Mouse (Mus musculus) heart, postnatal 25 days (tissue): ENCODE measurements around the gene Hsd17b7. TPM values are rescaled to one million over a fixed set of nuclear protein-coding genes. Genes with fewer than 3 reads are reported as not detected.

ENCODE experiments used
- DNase-seq: peaks from one replicate; pipeline ENCODE4 v3.0.0; 2022; ENCODE audit warnings: low spot score
- intact Hi-C: fragments of 180-260 bp; cut with DNase I; formaldehyde crosslinking; loops from one replicate; pipeline ENCODE4 v1.15.1; 2025
- total RNA-seq, 2 experiments: library from RNA; stranded (reverse); gene quantifications; 2 replicates each; pipeline ENCODE4 v1.2.3; 2021

The Hsd17b7 gene
- total RNA-seq, 2 experiments from 2014 or later = 15.8 to 16.9 TPM

- DNase-seq = no peak
- intact Hi-C loops = no loop called here
Measured at GRCm38 (mm10) chr1:169947654-169948053, 21.4 kb downstream of the Hsd17b7 start.

DNA sequence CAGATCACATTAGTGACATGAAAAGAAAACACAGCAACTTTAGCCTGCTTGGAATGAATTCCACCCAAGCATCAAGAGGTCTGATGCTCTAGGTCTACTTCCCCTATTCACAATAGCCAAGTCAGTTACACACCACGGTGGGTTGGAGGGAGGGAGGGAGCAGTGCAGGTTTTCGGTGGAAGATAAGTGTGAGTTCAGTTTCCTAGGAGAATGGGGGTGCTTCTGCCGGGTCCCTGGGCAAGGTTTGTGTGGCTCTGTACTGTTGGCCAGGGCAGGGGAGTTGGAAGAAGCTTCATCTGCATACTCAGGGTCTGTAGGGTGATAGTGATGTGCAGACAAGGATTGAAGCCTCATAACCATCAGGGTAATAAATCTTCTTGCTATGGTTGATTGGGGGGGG lies 23.0 kb downstream of the Hsd17b7 start:
- DNase-seq = no peak
- intact Hi-C loops = no loop called here

GRCm38 (mm10) chr1:169939345-169939744 lies 29.7 kb downstream of the Hsd17b7 start:
- intact Hi-C loops = loop anchor here (5.0 kb wide), 2 partner anchors 198 to 267 kb away; no protein-coding TSS in a partner anchor
- DNase-seq = no peak

DNA sequence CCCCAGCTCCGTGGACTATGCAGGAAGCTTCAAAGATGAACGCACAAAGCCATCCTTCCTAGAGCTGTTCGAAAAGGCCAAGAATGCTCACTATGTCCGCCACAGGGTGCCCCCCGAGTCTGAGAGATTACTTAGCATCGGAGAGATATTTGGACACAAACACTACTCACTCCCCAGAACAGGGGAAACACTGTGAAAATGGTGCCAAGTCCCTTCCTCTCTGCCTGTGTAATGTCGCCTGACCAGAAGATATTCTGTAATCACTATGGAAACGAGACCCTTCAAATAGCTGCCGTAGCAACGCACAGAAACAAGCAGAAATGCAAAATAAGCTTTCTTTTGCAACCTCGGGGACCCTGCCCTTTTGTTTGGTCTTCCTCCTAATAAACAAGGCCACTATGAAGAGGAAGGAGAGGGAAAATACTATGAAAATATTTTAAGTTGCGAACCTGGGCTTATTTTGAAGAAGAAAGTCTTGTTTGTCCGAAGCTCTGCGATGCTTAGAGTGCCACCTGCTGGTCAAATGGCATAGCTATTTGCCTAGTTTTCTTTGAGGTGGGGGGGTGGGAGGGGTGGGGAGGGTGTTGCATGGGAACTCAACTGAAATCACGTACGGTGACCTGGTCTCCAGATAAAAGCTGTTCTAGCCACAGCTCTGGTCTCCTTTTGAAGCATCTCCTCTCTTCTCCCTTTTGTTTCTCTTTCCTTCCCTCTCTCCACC lies 34.9 kb downstream of the Hsd17b7 start:
- intact Hi-C loops = loop anchor here (2.0 kb wide), 1 partner anchor 401 kb away; no protein-coding TSS in a partner anchor
- no peak for DNase-seq

DNA sequence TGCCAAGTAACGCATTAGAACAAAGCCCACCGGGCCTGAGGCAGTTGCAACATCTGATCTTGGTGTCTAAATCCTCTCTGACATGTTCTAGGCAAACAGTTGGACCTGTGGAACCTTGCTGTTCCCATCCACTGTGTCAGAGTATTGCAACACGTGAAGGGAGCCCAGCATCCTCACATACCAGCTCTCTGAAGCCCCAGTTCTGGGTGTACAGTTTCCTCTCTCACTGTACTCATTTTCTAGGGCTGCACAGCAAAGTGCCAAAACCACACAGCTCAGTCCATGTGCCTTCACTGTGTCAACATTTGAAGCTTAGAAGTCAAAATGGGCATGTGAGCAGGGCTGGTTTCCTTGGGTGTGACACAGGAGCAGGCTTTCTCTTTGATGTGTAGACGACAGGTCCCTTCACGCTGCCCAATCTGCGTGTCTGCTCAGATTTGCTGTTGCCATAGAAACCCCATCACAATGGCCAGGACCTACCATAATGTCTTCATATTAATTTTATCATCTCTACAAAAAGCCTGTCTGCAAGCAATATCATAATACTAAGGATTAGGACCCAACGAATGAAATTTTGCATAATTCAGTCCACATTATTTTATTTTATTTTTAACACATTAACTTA lies 36.8 kb downstream of the Hsd17b7 start:
- DNase-seq = no peak
- intact Hi-C loops = no loop called here

DNA sequence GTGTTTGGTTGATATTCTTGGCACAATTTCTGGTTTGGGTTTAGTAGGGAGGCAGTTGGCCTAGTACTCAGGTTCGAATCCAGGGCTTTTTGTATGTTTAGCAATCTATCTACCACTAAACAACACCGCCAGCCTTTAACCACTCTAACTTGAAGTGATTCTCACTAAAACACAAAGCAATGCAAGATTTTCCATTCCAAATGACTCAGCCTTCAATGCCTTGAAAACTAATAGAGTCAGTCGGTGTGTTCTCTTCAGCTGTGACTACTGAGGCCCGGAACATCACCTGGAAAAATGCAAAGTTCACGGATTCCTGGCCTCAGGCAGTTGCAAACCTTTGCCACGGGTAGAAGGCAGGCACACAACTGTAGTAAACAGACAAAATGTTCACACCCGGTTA lies 37.3 kb downstream of the Hsd17b7 start:
- DNase-seq = no peak
- intact Hi-C loops = no loop called here

GRCm38 (mm10) chr1:169928454-169928971 lies 40.5 kb downstream of the Hsd17b7 start, which contains the start of gene Ccdc190:
Gene Ccdc190, plus strand, starts transcription at chr1:169928648.
- intact Hi-C loops = no loop called here
- no peak for DNase-seq

DNA sequence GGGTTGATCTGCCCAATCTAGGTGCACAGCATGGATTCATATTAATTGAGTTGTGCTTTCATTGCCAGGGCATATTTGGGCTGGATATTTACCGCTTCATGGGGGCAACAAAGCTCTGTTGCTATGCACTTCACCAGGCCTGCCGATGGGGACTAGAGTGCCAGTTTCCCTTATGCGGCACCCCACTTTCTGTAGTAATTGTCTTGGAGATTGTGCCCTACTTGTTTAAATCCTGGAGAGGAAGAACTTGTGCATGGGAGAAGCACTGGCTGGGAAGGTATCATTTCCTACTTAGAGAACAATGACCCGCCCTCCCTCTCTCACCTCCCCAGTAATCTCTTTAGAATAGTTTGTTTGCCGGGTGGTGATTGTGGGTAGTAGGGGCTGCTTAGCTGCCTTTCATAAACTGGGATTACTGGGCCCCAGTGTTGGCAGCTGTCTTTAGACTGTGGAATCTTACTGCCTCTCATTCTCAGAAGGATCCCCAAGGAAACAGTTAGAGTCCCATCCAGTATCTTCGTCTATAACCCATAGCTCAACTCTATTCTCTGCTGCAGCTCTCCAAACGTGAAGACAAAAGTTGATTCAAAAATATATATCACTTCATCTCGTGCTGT lies 41.2 kb downstream of the Hsd17b7 start:
- no peak for DNase-seq
- intact Hi-C loops = no loop called here

GRCm38 (mm10) chr1:169924567-169924966 lies 44.5 kb downstream of the Hsd17b7 start:
- intact Hi-C loops = no loop called here
- no peak for DNase-seq

DNA sequence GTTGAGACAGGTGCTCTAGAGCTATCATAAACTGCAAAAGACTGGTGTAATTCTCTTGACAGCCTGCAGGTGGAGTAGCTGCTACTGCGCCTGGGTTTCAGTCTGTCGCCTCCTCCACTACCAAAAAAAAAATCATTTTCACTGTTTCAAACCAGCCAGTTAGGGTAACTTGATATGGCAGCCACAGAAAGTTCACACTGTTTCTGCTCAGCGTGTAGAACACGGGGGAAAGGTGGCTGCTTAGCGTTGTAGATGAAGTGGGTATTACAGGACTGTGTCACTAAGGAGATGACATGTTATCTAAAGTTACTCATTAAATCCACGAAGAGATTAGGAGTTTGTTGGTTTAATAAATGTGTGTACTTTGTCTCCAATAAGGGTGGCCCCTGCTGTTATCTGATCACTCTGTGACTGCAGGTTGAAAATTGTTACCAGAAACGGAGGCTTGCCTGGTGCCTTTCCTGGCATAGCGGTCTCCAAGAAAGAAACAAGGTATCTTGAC lies 47.3 kb downstream of the Hsd17b7 start:
- intact Hi-C loops = no loop called here
- no peak for DNase-seq

- intact Hi-C loops = loop anchor here (1.0 to 5.0 kb wide), 3 partner anchors 172 to 387 kb away; partner anchors contain the start of genes Nuf2 and Rgs4
- no peak for DNase-seq
Measured at GRCm38 (mm10) chr1:169919211-169919610, 49.8 kb downstream of the Hsd17b7 start.

GRCm38 (mm10) chr1:169917998-169918397 lies 51.0 kb downstream of the Hsd17b7 start:
- no peak for DNase-seq
- intact Hi-C loops = loop anchor here (5.0 kb wide), 2 partner anchors 171 to 386 kb away; partner anchors contain the start of genes Nuf2 and Rgs4

GRCm38 (mm10) chr1:169917115-169917796 lies 51.8 kb downstream of the Hsd17b7 start:
- DNase-seq = no peak
- intact Hi-C loops = loop anchor here (5.0 kb wide), 2 partner anchors 170 to 385 kb away; partner anchors contain the start of genes Nuf2 and Rgs4

GRCm38 (mm10) chr1:169916659-169917058 lies 52.4 kb downstream of the Hsd17b7 start:
- intact Hi-C loops = loop anchor here (1.0 to 5.0 kb wide), 3 partner anchors 169 to 384 kb away; partner anchors contain the start of genes Nuf2 and Rgs4
- DNase-seq = no peak

DNA sequence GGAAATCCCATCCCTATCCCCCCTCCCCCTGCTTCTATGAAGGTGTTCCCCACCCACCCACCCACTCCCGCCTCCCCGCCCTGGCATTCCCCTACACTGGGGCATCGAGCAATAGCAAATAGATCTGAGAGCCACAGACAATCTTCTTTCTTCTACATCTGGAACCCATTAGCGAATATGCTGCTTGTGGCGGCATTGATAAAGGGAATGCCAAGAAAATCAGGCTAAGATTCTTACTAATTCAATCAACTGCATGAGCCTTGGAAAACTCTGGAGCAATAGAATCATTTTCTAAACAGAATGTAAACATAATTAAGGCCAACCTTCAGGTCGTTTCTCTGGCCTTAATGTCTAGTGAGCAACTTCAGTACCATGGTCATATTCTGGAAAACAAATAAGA lies 57.5 kb downstream of the Hsd17b7 start:
- DNase-seq = no peak
- intact Hi-C loops = no loop called here

GRCm38 (mm10) chr1:169910751-169911150 lies 58.3 kb downstream of the Hsd17b7 start:
- DNase-seq = no peak
- intact Hi-C loops = no loop called here

- no peak for DNase-seq
- intact Hi-C loops = no loop called here
Measured at GRCm38 (mm10) chr1:169909659-169910058, 59.4 kb downstream of the Hsd17b7 start.

DNA sequence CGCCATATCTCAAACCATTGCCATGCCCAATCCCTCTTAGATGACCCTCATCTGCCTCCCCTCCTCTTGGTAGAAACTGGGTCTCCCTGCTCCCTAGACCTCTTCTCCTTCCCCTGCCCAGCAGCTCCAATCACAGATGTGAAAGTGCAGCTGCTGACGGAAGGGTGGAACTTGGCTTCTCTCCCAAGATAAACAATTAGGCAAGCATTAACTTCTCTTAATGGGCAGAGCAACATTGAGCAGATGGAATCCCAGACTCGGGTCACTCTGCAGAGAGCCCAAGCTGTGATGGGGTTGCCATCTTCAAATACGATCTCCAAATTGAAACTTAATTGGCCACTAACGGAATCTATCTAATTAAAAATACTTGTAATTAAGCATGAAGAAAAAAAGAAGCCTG lies 59.9 kb downstream of the Hsd17b7 start:
- intact Hi-C loops = no loop called here
- DNase-seq = no peak

DNA sequence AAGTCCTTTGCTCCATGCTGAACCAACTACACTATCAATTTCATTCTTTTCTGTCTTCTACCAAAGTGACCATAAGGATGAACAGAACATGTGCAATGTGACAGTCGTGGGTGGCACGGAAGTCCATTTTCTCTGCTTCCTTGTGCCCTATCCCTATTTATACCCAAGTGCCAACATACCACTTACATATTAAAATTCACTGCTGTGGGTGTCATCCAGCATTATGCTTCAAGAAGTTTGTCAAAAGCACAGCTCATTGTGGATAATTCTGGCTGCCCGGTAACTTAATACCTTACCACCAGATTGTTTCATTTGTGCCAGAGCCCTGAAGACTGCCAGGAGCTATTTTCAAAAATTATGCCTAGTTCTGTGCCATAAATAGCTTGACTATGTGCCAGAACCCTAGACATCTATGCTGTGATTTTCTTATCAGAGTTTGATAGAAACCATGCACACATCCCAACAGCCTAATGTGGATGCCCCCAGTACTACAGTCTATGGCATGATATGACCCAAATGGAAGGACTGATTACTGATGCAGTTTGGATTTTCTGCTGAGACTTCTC lies 68.2 kb downstream of the Hsd17b7 start:
- intact Hi-C loops = no loop called here
- no peak for DNase-seq
